Mouse (Mus musculus) liver, adult 2 months (tissue): ENCODE data around the gene Ube2z. TPM values are rescaled to one million over a fixed set of nuclear protein-coding genes. Genes with fewer than 3 reads are reported as not detected.

Experiments used
- DNase-seq: peaks from one replicate; pipeline ENCODE4 v3.0.0-alpha.2; 2011; ENCODE audit warnings: low read depth, low spot score; ENCODE audit errors: extremely low read depth
- H3K27ac ChIP-seq: fragments of 200-500 bp; replicated peaks from 2 replicates; pipeline ENCODE4 v1.5.1; 2012; ENCODE audit warnings: low read depth, mild to moderate bottlenecking, control low read depth, inconsistent platforms, low read length; ENCODE audit not compliant: insufficient read depth
- H3K27me3 ChIP-seq: fragments of 200-500 bp; 2 replicates; pipeline ENCODE4 v1.6.1; 2012; ENCODE audit warnings: mild to moderate bottlenecking, moderate library complexity, low read length, inconsistent platforms; ENCODE audit not compliant: control insufficient read depth, insufficient read depth
- H3K36me3 ChIP-seq: fragments of 200-500 bp; 2 replicates; pipeline ENCODE4 v1.6.1; 2012; ENCODE audit warnings: low read length, inconsistent platforms; ENCODE audit not compliant: control insufficient read depth, insufficient read depth
- H3K4me1 ChIP-seq: fragments of 200-500 bp; 2 replicates; pipeline ENCODE4 v1.6.1; 2011; ENCODE audit warnings: low read length; ENCODE audit not compliant: control insufficient read depth, insufficient read depth
- H3K4me3 ChIP-seq: fragments of 200-500 bp; 2 replicates; pipeline ENCODE4 v1.5.1; 2011; ENCODE audit warnings: low read depth, mild to moderate bottlenecking, control low read depth, low read length, moderate library complexity; ENCODE audit not compliant: insufficient read depth
- H3K79me2 ChIP-seq: fragments of 200-500 bp; 2 replicates; pipeline ENCODE4 v1.6.1; 2012; ENCODE audit warnings: inconsistent platforms, mild to moderate bottlenecking, low read length, moderate library complexity; ENCODE audit not compliant: control insufficient read depth, insufficient read depth
- H3K9ac ChIP-seq: fragments of 200-500 bp; 2 replicates; pipeline ENCODE4 v1.6.1; 2012; ENCODE audit warnings: low read depth, mild to moderate bottlenecking, control low read depth, inconsistent platforms, low read length
- CTCF ChIP-seq: fragments of 200-500 bp; IDR thresholded peaks from 2 replicates; pipeline ENCODE4 v1.5.1; 2011; ENCODE audit warnings: low read depth, low read length, control low read depth
- POLR2A ChIP-seq: fragments of 200-500 bp; IDR thresholded peaks from 2 replicates; pipeline ENCODE4 v1.6.1; 2011; ENCODE audit warnings: low read length, control low read depth; ENCODE audit not compliant: insufficient read depth; ENCODE audit errors: extremely low read depth
- WGBS: fragments of 180-500 bp; shearing (Covaris S2); methylation state at CpG from one replicate; pipeline ENCODE4 v1.1.7; 2018; 5-methylcytosine and 5-hydroxymethylcytosine counted together
- polyA plus RNA-seq: library from polyadenylated mRNA; depleted of rRNA; stranded (reverse); fragments of >200 nt; gene quantifications from 2 replicates; pipeline ENCODE4 v1.2.3, GENCODE M21; 2012
- total RNA-seq: library from RNA; depleted of rRNA; stranded (reverse); fragments of >200 nt; gene quantifications from 2 replicates; pipeline ENCODE4 v1.2.3, GENCODE M21; 2014

Ube2z gene
- total and polyA plus RNA-seq, 2 experiments, result 18.6 to 22.8 TPM

DNA sequence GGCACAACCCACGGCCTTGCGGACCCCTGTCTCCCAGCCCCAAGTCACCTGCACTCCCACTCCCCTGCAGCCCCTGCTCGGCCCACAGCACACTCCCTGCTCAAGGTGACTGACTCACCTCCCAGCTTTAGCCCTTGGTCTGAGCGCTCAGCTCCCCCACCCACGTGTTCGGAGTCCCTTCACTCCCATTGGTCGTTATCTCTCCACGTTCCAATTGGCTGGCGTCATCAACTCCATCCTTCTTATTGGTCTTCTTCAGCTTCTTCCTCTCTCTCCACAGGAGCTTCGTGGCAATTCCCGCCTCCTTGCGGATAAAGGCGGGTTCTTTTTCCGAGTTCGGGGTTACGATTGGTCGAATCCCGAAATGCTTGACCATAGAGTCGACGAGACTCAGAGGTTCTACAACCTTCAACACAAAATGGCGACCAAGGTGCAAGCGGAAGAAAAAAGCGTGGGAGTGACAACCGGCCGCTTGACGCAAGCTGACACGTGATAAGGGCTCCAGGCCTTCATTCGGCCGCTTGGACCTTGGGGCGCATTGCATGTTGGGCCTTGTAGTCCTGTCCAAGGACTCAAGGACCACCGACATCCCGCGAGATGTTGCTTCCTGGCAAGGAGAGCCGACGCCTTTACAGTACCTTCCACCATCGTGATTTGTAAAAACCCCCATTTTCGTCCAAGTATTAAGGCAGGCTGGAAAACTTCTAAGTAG lies 10.5 kb upstream of the Ube2z start, which contains the start of gene Atp5g1:
Atp5g1 (minus strand) TSS at position 162 of the 712 bp plus-strand sequence.
- under 1% methylated on average over 37 of the region's 37 CpGs for WGBS
- peak; percentile 100 for DNase-seq
- peaks cover 9% of the 10 kb centered on the region for H3K4me1 ChIP-seq
- H3K79me2 ChIP-seq, result peaks cover 6% of the 10 kb centered on the region; the same call in 1 of the 2 replicates
- H3K27ac ChIP-seq, result peak within 1 kb of the TSS; percentile 90
- no peak for TF ChIP-seq CTCF
- TF ChIP-seq POLR2A, result peak; percentile 98
- H3K27me3 ChIP-seq, result no peaks in the 10 kb centered on the region
- H3K36me3 ChIP-seq, result peaks cover 11% of the 10 kb centered on the region
- H3K4me3 ChIP-seq, result peak within 1 kb of the TSS; percentile 82
- peak within 1 kb of the TSS; percentile 91 for H3K9ac ChIP-seq

DNA sequence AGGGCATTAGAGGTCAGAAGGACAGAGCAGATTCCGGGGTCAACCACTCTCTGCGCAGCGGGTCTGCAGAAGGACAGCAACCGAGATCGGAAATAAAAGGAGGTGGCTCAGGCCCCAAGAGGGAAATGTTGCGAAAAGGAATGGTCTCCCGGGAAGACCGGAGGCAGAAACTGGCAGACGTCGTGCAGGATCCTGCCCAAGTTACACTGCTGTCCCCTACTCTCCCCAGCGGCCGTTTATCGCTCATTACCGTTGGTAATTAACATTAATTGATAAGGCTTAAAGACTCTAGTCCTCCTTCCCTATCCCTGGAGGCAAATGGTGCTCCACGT lies 10.0 kb upstream of the Ube2z start:
- Histone ChIP-seq H3K9ac (peak overlapping the region; percentile 91), H3K36me3 (peaks cover 12% of the 10 kb centered on the region), H3K79me2 (peaks cover 6% of the 10 kb centered on the region; the same call in 1 of the 2 replicates), H3K4me3 (peak overlapping the region; percentile 82), H3K27me3 (no peaks in the 10 kb centered on the region), H3K4me1 (peaks cover 9% of the 10 kb centered on the region), H3K27ac (peak overlapping the region; percentile 90)
- TF ChIP-seq POLR2A (no peak), CTCF (no peak)
- under 1% methylated on average over 15 of the region's 15 CpGs for WGBS
- DNase-seq, result no peak

DNA sequence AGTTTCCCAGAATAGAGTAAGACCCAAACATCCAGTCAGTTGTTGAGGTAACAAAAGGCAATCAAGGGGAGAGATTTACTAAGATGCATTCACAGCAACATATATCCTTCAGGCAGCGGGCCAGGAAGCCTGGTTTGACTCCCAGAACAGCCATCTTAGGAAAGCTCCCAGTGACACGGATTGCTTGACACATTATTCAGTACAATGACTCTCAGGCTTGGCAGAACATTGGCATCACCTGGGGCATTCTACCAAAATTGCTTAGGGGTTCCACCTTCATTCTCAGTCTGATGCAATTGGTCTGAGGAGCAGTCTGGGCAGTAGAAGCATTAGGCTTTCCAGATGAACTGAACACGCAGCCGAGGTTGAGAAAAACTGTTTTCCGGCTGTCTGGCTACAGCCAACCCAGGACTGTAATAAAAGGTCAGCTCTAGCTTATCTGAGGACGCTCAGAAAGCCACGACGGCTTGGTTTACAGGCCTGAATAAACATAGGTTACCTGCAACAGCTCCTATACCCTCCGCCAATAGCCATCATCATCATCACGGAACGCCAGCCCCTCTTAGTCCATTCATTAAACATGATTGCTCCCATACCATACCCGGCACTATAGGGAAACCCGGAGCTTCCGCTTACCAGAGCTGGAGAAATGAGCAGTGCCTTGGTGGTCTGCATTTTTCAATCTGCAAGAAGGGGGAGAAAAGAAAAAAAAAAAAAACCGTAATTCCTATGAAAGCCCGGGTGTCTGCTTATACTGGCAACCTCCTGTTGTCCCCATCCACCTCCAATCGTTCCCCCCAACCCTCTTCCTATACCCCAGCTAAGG lies 9.4 kb upstream of the Ube2z start:
- DNase-seq, result peak; percentile 69
- TF ChIP-seq POLR2A (no peak), CTCF (no peak)
- Histone ChIP-seq H3K79me2 (peaks cover 6% of the 10 kb centered on the region; the same call in 1 of the 2 replicates), H3K27me3 (no peaks in the 10 kb centered on the region), H3K9ac (peak overlapping the region; percentile 91), H3K36me3 (peaks cover 12% of the 10 kb centered on the region), H3K4me3 (peak overlapping the region; percentile 82), H3K4me1 (peaks cover 9% of the 10 kb centered on the region), H3K27ac (peak overlapping the region; percentile 90)
- 5% methylated on average over 17 of the region's 17 CpGs for WGBS

DNA sequence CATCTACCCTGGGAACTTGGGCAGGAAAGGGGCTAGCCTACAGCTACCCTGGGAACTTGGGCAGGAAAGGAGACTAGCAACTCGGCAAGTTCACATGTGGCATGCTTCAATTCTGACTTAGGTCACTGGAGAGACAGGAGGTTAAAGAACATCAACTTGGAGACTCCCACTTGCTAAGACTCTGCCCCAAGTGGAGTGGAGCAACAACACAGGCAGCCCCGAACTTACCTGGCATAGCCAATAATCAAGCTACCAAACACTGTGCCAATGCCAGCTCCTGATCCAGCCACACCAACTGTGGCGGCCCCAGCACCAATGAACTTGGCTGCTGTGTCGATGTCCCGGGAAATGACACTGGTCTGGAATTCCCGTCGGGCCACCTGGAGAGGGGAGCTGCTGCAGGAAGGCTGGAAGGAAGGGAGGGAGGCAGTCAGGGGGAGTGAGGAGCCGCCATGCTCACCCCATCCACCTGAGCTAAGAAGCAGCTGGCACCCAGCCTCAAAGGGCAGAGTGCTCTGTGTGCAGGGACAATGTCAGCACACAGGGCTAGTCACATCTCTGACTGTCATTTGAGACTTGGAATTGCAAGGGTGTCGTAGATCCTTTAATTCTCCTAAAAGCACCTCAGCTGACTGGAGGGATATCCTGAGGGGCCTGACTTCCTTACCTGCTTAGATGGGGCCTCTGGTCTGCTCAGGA lies 8.3 kb upstream of the Ube2z start:
- peak overlapping the region; percentile 35; the same call in 1 of the 2 replicates for H3K4me3 ChIP-seq
- WGBS, result 19% methylated on average over 9 of the region's 9 CpGs
- H3K27me3 ChIP-seq, result no peaks in the 10 kb centered on the region
- peak overlapping the region; percentile 90 for H3K27ac ChIP-seq
- DNase-seq, result peak; percentile 63
- TF ChIP-seq POLR2A (no peak), CTCF (no peak)
- H3K36me3 ChIP-seq, result peaks cover 12% of the 10 kb centered on the region
- H3K4me1 ChIP-seq, result peaks cover 10% of the 10 kb centered on the region
- H3K79me2 ChIP-seq, result peaks cover 6% of the 10 kb centered on the region; the same call in 1 of the 2 replicates
- H3K9ac ChIP-seq, result peak overlapping the region; percentile 27

GRCm38 (mm10) chr11:96071013-96071412 lies 5.8 kb upstream of the Ube2z start:
- Histone ChIP-seq H3K79me2 (peaks cover 6% of the 10 kb centered on the region; the same call in 1 of the 2 replicates), H3K9ac (no peak overlapping the region), H3K4me3 (no peak overlapping the region), H3K27ac (no peak overlapping the region), H3K36me3 (peaks cover 12% of the 10 kb centered on the region), H3K4me1 (peaks cover 13% of the 10 kb centered on the region), H3K27me3 (no peaks in the 10 kb centered on the region)
- no peak for DNase-seq
- TF ChIP-seq CTCF, result no peak
- TF ChIP-seq POLR2A, result no peak
- WGBS, result 89% methylated on average over 1 of the region's 1 CpGs
